ENCODE assay signal across 10 mouse cellular contexts in genomic region chr1:73979214-73979613, GRCm38 (mm10).
A peak's percentile ranks its signal among the peaks of the same experiment; 100 is the strongest.
DNase-seq lines count a peak whose midpoint lies in the region; ATAC-seq lines count a peak whose summit lies in the region.
"Had no signal": no experiment of that assay in that cellular context is flagged by ENCODE, and none has a peak within 500 bp of the region (broad histone marks: within the 10 kb centered on the region; RNA-seq: fewer than 3 reads in every experiment).

No protein-coding gene starts in this region.

- H3K36me3 ChIP-seq in neural tube, embryonic 13.5 days: 0 out of 2 replicates have a peak, but pooled peaks cover 5% of the 10 kb centered on the region

- peak; percentile 61 for DNase-seq in adrenal gland, postnatal 10 days
- DNase-seq in adrenal gland, postnatal 4 days (ENCODE audit: low spot score in 2 of 2): no peak
- no peak for DNase-seq in neural tube, embryonic 10.5 days (ENCODE audit: extremely low spot score, low spot score)
- peak; percentile 88 for DNase-seq in heart, postnatal 4 days
- peak; percentile 80 to 84 for DNase-seq in right cerebral cortex, postnatal 10 days (ENCODE audit: low spot score in 2 of 2)
- DNase-seq in embryo, embryonic 10.5 days (ENCODE audit: low spot score): no peak

- H3K4me1 ChIP-seq in neural tube, embryonic 13.5 days (replicated peaks): no peaks in the 10 kb centered on the region; the same call in 1 of the 2 replicates
- H3K4me1 ChIP-seq: limb, embryonic 12.5 days had no signal

- 68% methylated on average over 3 of the region's 3 CpGs for WGBS in neural tube, embryonic 13.5 days

- no peak overlapping the region for H3K9ac ChIP-seq in neural tube, embryonic 13.5 days
- H3K9ac ChIP-seq: limb, embryonic 12.5 days had no signal

- H3K9me3 ChIP-seq in neural tube, embryonic 13.5 days: no peaks in the 10 kb centered on the region
- H3K9me3 ChIP-seq: limb, embryonic 12.5 days had no signal

- ATAC-seq in neural tube, embryonic 13.5 days (ENCODE audit: low read depth): peak; percentile 79
- ATAC-seq in inflammation-experienced regulatory T-cells, adult 6 months: no peak

- no peak overlapping the region for H3K4me2 ChIP-seq in neural tube, embryonic 13.5 days
- H3K4me2 ChIP-seq: limb, embryonic 12.5 days had no signal

- H3K27ac ChIP-seq in neural tube, embryonic 13.5 days (replicated peaks): 0 out of 2 replicates have a peak overlapping the region, but pooled peaks have one; percentile 49
- H3K27ac ChIP-seq: limb, embryonic 12.5 days had no signal

- H3K27me3 ChIP-seq in neural tube, embryonic 13.5 days: no peaks in the 10 kb centered on the region
- H3K27me3 ChIP-seq: limb, embryonic 12.5 days had no signal

- H3K4me3 ChIP-seq in neural tube, embryonic 13.5 days: no peak overlapping the region
- H3K4me3 ChIP-seq: erythroblast, embryonic 14.5 days; limb, embryonic 12.5 days had no signal

Comparison
In these comparisons a context has a peak if more than half of its experiments do, and no peak if none do; other contexts are left out.
1. DNase-seq: peak in adrenal gland, postnatal 10 days (single experiment), heart, postnatal 4 days (single experiment) and right cerebral cortex, postnatal 10 days (2 of 2); none in adrenal gland, postnatal 4 days (0 of 2), neural tube, embryonic 10.5 days (single experiment) and embryo, embryonic 10.5 days (single experiment).